Mouse (Mus musculus): ENCODE results near the gene Gm13289.
"Not testable (repeated sequence)": the region's sequence is repeated elsewhere in the genome, so short reads cannot be mapped to it uniquely, and the experiment has no call there.

GRCm38 (mm10) chr4:88797097-88797496 is 20.4 kb downstream of the Gm13289 start, which contains the start of gene Gm13279:
- TF ChIP-seq CTCF (IDR thresholded peaks at IDR 0.05; ENCODE audit: borderline replicate concordance, insufficient read depth, low read depth, low read length); POLR2A (IDR thresholded peaks at IDR 0.05; ENCODE audit: borderline replicate concordance, insufficient read depth, low read length): not testable (repeated sequence)
